Mouse (Mus musculus) thymus, postnatal 4 days (tissue): ENCODE data around the gene Gm3453.
"Not testable (repeated sequence)": the region's sequence is repeated elsewhere in the genome, so short reads cannot be mapped to it uniquely, and the experiment has no call there.

Experiments used
- DNase-seq: peaks from one replicate; pipeline ENCODE4 v3.0.0; 2021

Gene Gm3453

DNA sequence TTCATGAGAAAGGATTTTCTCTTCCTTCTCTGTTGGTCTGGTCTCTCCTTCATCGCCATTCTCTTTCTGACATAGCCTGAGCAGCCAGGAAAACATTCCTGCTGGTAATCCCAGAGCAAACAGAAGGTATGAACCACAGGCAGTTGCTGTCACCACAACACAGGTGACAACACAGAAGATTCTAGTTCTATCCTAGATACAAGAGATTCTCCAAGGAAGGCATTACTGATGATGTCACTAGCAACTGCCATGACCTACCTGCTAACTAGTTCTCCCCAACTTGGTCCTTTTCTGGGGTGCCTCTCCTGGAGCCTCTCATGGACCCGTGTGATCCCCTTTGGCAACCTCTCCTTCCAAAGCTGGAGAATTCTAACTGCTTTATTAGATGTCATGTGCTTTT is at the start of gene Gm3453:
TSS of gene Gm3453 (minus strand) at position 101 of the 400 bp plus-strand sequence.
- DNase-seq = not testable (repeated sequence)

DNA sequence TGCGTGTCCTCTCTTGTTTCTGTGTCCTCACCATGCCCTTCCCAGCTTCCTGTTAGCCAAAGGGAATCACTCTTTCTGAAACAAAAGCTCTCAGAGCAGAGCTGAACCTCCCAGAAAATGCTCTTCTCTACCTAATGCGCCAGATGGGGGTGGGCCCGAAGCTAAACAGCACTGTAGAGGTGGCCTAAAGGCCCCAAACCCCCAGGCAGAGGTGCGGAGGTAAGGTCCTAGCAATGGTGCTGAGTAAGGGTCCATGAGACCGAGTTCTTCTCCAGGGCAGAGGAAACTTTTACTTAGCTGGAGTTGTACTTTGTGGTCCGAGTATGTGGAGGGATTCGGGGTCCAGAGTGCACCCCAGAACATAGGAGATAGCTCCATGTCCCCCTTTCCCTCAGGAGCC is 8.2 kb upstream of the Gm3453 start:
- DNase-seq = peak; percentile 11

DNA sequence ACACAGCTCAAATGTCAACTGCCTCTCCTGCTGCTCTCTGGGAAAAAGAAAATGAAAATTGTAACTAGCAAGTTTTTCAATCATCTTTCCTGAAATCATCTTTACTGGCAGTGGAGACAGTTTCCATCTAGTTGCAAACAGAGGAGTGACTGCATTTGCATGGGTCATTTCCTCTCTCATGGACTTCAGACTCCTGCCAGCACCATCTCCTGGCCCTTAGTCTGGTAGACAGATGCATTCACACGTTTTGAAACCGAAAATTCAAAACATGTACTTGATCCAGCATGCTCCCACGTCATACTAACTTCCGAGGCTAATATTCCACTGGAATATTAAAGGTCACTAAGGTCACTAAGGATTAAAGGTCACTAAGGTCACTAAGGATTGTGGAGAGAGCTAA is 16.5 kb downstream of the Gm3453 start:
- DNase-seq = not testable (repeated sequence)

DNA sequence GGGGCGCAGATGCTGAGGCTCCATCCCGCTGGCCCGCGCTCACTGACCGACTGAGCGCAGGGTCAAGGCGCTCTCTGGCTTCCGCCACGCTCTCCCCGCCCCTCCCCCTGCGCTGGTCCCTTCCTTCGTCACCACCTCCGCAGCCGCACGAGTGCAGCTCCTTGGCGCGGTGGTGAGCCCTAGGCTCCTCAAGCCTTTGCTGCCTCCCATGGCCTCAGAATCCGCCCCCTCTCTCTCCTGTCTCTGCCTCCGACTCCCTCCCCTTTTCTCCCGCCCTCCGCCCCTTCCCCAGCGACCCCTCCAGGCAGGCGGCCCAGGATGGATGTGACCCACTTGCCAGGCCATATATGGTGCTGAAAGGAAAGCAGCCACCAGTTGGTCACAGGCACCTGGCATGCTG is 17.3 kb downstream of the Gm3453 start, which contains the start of gene Gm3248:
TSS of gene Gm3248 (minus strand) at position 111 of the 400 bp plus-strand sequence.
- peak; percentile 12 for DNase-seq

DNA sequence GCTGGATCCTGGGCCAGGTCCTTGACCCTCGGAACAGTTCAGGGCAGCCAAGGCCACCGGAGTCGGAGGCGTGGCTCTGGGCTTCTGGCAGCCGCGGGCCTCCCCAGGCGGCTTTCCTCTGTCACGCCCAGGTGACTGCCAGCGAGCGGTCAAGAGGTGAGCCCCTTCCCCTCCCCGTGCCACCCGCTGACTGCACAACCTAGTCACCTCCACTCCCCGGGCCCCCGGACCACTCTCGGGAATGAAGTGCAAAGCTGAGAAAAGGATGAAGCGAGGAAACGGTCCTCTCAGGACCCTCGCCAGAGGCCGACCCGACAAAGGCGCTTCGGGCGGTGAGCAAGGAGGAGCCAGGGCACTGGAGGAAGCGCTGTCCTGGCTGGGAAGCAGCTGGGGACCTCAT is 17.8 kb downstream of the Gm3453 start:
- peak; percentile 3 for DNase-seq

DNA sequence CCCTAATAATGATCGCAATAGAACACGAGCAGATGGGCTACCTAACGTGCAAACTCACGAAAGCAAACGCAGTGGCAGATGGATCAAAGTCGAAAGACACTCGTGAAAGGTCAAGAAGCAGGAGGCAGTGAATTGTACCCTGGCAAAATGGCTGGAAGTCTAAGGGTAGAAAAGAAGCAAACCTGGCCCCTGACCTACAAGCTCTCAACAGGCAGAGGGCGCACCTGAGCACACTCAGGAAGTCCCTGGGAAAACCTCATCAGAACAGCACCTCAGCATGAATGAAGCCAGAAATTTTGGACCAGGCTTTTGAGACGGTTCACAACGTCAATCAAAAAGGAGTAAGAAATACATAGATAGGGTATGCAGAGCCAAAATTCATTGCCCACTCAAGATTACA is 18.5 kb downstream of the Gm3453 start:
- DNase-seq = not testable (repeated sequence)

DNA sequence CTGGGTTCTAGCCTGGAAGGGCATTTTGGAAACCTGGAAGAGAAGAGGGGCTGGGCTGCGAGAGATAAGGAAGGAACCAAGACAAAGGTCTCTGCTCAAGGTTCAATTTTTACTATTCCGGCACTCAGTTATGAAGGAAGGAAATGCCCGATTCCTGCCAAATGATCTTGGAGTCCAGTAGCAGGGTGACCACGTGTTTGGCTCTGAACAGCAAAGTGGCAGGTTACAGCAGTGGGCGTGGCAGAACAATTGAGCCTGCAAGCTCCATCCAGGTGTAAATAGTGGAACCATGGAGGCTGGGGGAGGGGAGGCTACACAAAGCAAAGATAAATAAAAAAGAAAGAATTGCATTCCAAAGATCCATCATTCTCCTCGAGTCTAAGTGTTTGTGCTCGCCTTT is 55.7 kb downstream of the Gm3453 start:
- not testable (repeated sequence) for DNase-seq
